Mouse (Mus musculus) 3134 (cell line): ENCODE results near the gene Tdrd9.

Source experiments
- DNase-seq: peaks from one replicate; pipeline ENCODE4 v3.0.0-alpha.2; 2011; ENCODE audit warnings: low spot score; ENCODE audit not compliant: insufficient read length; ENCODE audit errors: extremely low read depth

The Tdrd9 gene

DNA sequence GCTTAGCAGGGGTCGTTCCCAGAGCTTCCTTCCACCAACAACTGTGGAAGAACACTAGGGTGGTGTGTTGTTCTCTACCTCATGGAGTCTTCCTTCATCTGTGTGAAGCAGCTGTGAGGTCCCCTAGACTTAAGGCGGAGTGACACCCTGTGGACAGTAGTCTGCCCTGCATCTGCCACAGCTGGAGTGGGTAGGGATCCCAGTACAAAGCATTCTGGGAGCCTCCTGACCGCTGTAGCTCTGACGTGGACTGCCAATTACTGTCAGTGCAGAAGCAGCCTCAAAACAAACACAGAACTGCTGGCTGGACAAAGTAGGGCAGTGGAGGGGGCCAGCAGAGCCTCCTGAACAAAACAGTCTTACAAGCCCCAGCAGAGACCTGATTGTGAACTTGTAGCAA lies 129.7 kb downstream of the Tdrd9 start:
- no peak for DNase-seq

DNA sequence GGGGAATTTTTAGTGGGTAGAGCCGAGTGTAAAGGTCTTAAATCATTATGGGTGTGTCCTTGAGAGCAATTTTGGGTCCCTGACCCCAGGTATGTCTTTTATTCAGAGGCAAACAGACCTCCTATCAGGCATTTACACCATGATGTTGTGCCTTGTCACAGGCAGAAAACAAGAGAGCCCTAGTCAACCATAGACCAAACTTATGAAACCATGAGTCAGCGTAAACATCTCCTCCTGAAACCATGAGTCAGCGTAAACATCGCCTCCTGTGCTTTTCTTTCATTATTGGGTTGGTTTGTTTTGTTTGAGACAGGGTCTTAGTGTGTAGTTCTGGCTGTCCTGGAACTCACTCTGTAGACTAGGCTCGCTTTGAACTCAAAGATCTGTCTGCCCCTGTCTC lies 131.8 kb downstream of the Tdrd9 start:
- no peak for DNase-seq

DNA sequence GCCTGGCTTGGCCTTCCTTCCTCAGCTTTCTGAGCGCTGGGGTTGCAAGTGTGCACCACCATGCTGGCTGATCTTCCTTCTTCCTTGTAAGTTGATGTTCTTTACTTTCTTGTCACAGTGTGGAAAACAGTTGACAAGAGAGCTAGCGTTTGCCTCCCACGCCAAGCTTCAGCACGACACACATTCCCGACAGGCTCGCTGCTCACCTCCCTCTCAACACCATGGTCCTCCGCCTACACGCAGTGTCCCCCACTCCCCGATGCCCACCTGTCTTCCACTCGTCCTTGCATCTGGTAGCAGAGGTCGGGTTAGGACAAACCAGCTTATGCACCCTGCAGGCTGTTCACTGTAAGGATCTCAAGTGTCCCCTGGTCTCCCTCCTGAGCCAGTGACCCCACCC lies 133.5 kb downstream of the Tdrd9 start:
- DNase-seq: no peak

DNA sequence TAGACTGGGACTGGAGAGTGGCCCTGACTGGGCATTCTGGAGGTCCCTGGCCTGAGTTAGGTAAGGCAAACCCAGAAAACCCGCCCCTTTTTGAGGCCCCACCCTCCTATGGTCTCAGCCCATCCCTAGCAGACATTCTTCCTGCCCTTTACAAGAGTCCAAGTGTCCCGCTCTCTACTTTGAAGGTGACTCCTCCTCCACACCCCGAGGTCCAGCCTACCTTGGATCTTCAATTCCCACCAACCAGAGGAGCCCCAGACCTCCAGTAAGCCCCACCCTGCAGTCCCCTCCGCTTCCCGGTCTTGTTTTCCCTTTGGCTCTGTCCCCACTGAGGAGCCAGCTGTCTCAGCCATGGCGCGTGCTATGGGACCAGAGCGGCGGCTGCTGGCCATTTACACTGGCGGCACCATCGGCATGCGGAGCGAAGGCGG lies 135.2 kb downstream of the Tdrd9 start, which contains the start of gene Aspg:
Gene Aspg (plus strand): TSS at position 139 of the 431 bp plus-strand sequence.
- DNase-seq: no peak

DNA sequence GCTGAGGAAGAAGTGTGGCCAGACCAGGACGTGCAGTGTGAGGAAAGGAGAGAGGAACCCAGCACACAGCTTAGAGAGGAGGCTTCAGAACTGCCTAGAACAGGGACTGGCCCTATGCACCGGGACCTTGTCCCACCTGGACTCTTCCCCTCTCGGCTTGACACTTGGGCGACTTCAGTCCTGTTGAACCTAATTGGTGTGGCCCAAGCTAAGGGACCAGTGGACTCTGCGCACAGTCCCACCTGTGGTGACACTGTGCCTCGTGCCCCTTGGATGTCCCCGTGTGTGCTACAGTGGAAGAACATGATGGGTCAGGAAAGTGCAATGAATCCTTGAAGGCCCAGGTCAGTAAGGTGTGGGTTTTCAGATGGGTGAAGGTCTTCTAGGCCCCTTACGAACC lies 136.3 kb downstream of the Tdrd9 start:
- DNase-seq: no peak

DNA sequence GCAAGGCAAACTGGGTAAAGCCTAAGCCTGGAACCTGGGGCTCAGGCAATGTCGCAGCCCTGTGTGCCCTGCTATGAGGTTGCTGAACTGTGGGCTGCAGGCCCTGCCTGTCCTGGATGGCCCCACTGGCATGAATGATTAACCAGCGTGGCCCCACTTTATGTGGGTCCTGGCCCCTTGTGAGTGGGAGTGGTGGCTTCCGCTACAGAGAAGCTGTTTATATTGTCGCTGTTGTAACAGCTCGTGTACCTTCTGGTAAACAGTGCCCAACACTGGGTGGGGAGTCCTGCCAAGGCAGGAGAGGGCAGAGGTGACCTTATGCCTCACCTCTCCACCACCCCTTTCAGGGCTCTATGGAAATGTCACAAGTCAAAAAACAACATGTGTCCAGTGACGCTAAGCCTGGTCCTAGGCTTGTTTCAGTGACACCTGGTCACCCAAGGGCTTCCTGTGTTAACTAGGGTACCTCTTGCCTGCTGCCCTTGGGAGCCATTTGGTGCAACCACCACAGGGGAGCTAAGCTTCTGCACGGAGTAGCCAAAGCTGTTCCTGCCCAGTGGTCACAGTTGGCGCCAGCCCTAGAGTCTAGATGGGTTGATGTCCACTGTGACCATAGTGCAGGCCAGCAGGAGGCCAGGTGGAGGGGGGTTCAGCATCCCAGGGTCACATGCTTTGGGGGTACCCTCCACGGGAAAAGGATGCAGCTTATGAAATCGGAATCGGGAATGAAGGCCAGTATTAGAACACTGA lies 137.5 kb downstream of the Tdrd9 start:
- DNase-seq: no peak

DNA sequence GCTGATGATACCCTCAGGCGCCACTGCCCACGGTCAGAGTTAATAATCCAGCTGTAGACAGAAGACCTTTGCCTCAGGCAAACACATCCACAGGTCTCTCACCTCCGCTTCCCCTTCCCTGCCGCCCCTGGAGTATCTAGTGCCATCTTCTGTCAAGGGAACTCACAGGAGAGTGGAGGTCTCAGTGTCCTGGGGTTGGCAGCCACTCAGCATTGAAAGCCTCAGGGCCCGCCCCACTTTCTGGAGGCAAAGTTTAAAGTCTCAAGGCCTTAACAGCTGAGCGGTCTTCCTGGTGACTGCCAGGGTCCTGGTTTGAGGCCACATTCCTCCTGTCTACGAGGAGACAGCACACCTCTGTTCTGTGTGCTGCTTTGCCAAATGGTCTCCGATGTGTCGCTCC lies 138.3 kb downstream of the Tdrd9 start:
- no peak for DNase-seq

DNA sequence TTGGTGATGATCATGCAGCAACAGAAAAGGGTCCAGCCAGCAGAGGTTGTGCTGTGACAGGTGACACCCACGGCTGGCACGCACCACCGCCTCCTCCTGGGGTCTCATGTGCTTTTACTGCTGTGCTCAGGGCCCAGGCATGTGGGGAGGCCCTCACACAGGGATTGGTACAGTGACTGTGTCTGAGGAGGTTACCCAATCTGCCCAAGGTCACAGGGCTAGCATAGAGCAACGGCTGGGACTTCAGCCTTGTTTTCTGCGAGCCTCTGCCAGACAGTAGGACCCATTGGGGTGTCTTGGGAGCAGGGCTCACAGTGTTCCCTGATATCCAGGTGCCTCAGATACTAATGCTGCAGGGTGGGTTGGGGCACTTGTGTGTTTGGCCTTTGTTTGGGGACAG lies 140.0 kb downstream of the Tdrd9 start:
- no peak for DNase-seq

DNA sequence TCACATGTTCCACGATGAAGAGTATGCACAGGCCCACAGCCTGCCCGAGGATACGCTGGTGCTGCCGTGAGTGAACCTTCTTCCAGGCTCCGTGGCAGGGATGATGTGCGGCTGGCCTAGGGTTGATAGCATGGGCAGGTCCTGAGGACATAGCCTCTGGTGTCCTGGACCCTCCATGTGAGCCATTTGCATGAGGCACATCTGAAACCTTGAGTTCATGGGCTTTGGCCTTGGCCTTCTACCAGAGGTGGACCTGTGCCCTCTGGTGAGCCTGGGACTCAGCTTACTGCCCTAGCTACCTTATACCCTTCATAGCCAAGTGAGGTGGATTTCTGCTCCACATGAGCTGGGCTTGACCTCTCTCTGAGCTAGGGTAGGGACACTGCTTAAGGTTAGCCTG lies 140.9 kb downstream of the Tdrd9 start:
- DNase-seq: no peak

DNA sequence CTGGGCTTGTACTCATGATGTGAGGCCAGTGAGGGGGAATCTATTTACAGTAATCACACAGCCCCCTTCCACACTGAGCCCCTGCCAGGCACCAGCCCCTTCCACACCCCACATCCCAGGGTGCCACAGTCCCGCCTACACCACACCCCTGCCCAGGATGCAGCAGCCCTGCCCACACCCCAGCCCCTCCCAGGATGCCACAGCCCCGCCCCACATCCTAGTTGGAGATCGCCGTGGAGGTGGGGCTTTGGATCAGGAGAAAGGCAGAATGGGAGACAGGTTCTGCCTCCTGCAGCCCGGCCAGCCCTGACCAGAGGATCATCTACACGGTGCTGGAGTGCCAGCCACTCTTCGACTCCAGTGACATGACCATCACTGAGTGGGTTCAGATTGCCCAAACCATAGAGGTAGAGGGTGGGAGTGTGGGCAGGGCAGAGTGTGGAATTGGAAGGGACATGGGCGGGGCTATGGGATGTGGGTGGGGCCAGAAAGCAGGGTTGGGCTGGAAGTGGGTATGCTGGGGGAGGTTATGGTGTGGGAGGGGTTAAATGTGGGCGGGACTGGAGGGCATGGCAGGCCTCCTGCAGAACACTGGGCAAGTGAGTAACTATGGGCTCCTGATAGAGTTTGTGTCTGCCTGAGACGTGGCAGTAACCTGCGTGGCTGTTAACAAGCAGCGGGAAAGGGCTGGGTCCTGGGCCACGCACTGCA lies 141.5 kb downstream of the Tdrd9 start:
- DNase-seq: no peak

DNA sequence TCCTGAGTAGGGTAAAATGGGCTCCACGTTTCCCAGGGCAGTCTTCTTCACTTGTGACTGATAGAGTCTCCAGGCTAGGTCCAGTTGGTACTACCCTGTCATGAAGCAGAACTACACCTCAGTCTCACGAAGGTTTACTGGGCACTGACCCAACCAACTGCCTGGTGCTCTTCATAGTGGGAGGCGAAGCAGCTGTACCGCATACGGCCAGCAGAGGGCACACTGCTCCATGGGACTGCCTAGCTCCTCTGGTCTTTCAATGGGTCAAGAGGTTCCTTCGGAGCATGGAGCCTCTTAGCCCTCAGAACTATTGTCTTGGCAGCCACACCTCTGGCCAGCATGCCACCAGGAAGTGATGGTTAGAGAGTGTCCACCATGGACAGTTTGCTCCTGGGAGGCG lies 142.4 kb downstream of the Tdrd9 start:
- no peak for DNase-seq

DNA sequence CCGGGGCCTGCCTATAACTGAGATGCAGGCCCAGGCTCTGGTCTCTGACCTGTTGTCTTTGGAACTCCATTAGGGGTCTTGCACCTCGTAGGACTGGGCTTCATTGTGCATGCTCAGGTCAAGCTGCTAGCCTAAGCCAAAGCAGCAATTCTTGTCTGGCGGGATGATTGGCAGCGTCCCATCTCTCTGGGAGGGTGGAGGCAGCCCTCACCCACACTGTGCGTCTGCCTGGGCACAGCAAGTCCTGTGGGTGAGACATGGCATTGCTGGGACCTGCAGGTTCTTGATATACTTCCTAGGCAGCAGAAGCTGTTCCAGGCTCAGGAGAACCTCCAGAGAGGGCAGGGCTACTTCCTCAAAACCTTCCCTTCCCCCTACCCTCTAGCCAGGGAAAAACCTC lies 145.6 kb downstream of the Tdrd9 start:
- DNase-seq: no peak

DNA sequence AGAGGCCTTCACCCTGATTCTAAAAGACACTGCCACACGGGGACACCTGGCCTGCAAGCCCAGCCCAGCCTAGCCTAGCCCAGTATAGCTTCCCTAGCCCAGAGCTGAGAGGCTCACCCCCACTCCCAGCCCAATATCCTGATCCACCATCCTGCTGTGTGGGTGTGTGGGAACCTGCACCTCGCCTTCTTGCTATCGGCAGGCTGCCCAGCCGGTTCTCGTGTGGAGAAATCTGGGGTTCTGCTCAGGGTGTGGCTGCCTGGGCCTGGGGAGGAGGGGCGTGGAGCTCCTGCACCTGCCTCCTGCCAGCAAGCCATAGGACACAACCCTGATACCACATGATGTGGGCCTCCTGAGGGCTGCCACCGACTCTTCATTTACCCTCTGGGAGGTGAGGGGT lies 146.3 kb downstream of the Tdrd9 start:
- DNase-seq: no peak
